Mouse (Mus musculus): ENCODE measurements at regions not wholly inside any gene's neighbourhood (a gene's known extent, or its start where the extent isn't known, plus 50 kb on each side); places are given as distances from the start of the nearest gene placed in this dataset.
A peak's percentile ranks its signal among the peaks of the same experiment; 100 is the strongest.

DNA sequence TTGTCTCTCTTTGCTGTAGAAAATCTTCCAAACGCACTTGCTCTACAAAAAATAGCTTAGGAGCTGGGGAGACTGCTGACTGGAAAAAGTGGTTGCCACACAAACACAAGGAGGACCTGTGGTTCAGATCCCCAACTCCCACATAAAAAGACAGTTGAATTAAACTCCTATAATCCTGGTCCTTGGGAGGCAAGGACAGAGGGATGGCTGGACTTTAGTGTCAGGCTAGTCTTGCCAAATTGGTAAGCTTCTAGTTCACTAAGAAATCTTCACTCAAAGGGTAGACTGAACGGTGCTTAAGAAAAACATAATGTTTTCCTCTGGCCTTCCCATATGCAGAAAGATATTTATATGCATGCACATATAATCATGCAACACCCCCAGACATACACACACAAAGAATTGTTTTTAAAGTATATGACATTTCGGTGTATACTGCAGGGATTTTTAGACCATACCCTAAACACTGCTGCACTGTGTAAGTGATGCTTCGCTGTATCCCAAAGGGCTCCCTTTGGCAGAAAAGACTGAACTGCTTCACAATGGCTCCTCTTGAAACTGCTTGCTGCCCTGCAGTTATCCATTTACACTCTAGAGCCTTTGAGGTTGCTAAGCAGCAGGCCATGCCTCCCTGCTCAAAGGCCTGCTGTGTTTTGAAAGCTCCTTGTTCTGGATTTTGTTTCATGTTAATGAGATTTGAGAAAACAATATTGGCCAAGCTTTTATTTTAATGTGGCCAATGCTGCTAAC lies 1299.3 kb downstream of the Zfp704 start:
- peak; percentile 27 for DNase-seq (ENCODE audit: low read depth, low spot score)

DNA sequence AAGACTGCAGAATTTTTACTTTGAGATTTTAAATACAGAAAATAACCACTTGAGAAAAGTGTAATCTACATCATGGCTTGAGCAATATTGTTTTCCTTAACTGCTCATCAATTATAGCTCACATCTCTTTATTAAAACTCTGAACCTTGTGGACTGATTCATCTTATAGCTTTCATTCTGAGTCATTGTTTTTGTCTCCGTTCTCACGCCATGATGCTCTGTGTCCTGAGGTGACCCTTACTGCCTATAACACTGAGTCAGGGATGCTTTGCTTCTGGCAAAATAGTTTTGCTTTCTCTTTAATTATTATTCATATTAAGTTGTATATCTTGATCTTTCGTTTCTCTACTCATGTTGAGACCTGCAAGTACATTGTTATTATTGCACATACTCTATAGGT lies 1302.6 kb downstream of the Zfp704 start:
- peak; percentile 10 for DNase-seq (ENCODE audit: low read depth, low spot score)

- DNase-seq (ENCODE audit: low read depth, low spot score): peak; percentile 54
Observed at GRCm38 (mm10) chr3:8304784-8305183, 1305.1 kb downstream of the Zfp704 start.

GRCm38 (mm10) chr3:8293036-8293435 lies 1316.8 kb downstream of the Zfp704 start:
- DNase-seq (ENCODE audit: low read depth, low spot score): peak; percentile 86

GRCm38 (mm10) chr3:8289558-8289957 lies 1320.3 kb downstream of the Zfp704 start:
- no peak for DNase-seq (ENCODE audit: low read depth, low spot score)

- peak; percentile 12 for DNase-seq (ENCODE audit: low read depth, low spot score)
Observed at GRCm38 (mm10) chr3:8288437-8288836, 1321.4 kb downstream of the Zfp704 start.

GRCm38 (mm10) chr3:8284655-8285428 lies 1325.0 kb downstream of the Zfp704 start:
- no peak for DNase-seq (ENCODE audit: low read depth, low spot score)

DNA sequence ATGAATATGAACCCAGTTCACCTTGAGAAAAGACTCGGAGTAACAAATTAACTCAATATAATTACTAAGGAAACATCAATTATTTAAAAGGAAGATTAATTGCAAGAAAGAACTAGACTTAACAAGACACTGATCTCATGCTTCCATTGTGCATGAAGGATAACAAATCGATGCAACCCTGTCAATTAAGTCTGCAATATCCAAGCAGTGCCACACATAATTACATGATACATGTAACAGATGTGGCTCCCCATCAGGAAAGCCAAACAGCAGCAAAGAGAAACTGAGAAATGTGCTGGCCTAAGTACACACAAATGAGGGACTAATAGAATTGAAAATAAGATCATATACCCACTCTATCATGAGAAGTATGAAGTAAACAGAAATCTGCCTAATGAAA lies 1327.5 kb downstream of the Zfp704 start:
- no peak for DNase-seq (ENCODE audit: low read depth, low spot score)

DNA sequence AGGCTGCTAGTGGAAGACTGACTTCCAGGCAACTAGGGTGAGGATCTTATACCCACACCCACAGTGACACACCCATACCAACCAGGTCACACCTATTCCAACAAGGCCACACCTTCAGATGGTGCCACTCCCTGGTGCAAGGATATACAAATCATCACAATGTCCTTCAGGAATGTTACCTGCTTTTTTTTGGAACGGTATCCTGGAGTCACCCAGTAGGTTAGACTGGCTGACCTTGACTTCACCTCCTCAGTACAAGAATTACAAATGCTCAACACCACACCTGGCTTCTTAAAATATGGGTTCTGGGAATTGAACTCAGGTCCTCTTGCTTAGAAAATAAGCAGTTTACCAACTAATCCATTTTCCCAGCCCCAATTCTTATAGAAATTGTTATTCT lies 1333.2 kb downstream of the Zfp704 start:
- no peak for DNase-seq (ENCODE audit: low read depth, low spot score)

DNA sequence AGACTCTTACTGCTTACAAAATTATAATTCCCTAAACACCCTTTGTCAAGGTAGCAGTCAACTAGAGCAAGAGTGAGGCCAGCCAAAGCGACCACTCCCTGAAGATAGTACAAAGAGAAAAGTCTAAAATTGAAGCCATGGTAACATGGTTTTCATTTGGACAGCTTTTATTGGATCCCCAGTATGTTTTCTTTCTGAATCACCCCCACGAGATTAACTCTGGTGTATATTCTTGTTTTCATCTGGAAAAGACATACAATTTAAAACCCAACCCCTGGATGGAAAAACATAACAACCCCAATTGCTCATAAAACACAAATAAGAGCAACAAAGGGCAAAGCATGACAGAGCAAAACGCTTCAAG lies 1339.0 kb downstream of the Zfp704 start:
- no peak for DNase-seq (ENCODE audit: low read depth, low spot score)

- DNase-seq (ENCODE audit: low read depth, low spot score): no peak
Observed at GRCm38 (mm10) chr3:8270009-8270934, 1339.6 kb downstream of the Zfp704 start.

- no peak for DNase-seq (ENCODE audit: low read depth, low spot score)
Observed at GRCm38 (mm10) chr3:8265783-8266182, 1344.1 kb downstream of the Zfp704 start.

- DNase-seq (ENCODE audit: low read depth, low spot score): no peak
Observed at GRCm38 (mm10) chr3:8264366-8265033, 1345.4 kb downstream of the Zfp704 start.

GRCm38 (mm10) chr3:8257293-8257692 lies 1352.6 kb downstream of the Zfp704 start:
- DNase-seq (ENCODE audit: low read depth, low spot score): peak; percentile 23

GRCm38 (mm10) chr3:8252311-8252710 lies 1357.6 kb downstream of the Zfp704 start:
- DNase-seq (ENCODE audit: low read depth, low spot score): peak; percentile 48

GRCm38 (mm10) chr3:8248911-8249310 lies 1361.0 kb downstream of the Zfp704 start:
- DNase-seq (ENCODE audit: low read depth, low spot score): no peak

- DNase-seq (ENCODE audit: low read depth, low spot score): peak; percentile 4
Observed at GRCm38 (mm10) chr3:8245822-8246221, 1364.1 kb downstream of the Zfp704 start.

- DNase-seq (ENCODE audit: low read depth, low spot score): peak; percentile 65
Observed at GRCm38 (mm10) chr3:8245195-8245789, 1364.6 kb downstream of the Zfp704 start.

- DNase-seq (ENCODE audit: low read depth, low spot score): peak; percentile 32
Observed at GRCm38 (mm10) chr3:8244526-8245194, 1365.2 kb downstream of the Zfp704 start.

DNA sequence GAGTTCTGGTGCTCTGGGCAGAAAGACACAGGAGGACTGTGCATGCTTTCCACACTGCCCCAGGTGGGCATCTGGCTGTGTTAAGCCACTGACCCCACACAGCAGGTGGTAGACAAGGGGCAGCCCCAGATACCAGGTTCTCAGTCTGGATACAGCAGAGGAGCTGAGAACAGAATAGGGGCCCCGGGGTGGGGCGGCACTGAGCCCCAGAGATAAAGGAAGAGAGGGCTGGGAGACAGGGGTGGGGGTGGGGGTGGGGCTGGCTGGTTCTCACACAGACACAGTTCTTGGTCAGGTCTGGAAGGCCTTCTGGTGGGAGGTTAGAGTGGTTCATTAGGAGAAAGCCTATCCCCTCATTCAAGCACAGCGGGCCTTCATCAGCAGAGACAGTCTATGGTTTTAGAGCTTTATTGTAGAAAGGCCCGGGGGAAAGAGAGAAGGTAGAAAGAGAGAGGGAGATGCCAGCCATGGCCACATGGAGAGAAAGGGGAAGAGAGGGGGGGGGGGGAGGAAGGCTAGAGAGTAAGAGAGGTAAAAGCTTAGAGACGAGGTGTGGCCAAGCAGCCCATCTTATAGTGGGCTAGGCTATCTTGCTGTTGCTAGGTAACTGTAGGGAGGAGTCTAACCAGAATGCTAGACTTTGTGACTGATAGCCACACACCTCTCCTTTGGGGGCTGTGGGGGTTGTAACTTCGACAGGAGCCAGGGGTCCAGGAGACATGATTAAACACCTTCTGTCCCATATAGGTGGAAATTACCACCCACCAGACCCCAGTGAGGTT lies 1403.1 kb downstream of the Zfp704 start:
- no peak for DNase-seq (ENCODE audit: low read depth, low spot score)
